Mouse (Mus musculus): ENCODE measurements at regions not wholly inside any gene's neighbourhood (a gene's known extent, or its start where the extent isn't known, plus 50 kb on each side); places are given as distances from the start of the nearest gene placed in this dataset.

DNA sequence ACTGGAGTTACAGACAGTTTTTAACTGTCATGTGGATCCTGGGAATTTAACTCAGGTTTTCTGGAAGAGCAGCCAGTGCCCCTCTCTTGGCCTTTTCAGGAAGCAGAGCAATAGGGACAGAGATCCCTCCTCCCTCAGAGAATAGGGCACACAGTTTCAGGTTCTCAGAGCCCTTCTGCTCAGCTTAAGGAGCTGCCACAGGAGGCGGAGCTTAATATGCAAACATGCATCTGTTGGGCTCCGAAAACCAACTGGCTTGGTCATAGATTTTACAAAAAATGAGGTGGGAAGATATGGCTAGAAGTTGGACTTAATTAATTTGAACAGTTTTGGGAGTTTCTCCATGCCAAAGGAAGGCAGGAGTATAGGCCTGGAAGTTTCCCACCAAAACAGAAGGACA lies 61.9 kb upstream of the Znrf2 start:
- Histone ChIP-seq H3K27me3 (replicated peaks; ENCODE audit: control insufficient read depth, insufficient read depth, low read length) (no peaks in the 10 kb centered on the region), H3K4me3 (ENCODE audit: low read length) (no peak overlapping the region), H3K27ac (ENCODE audit: low read depth, low read length) (no peak overlapping the region), H3K9me3 (ENCODE audit: control insufficient read depth, low read length) (no peaks in the 10 kb centered on the region), H3K4me2 (ENCODE audit: low read length) (no peak overlapping the region), H3K36me3 (ENCODE audit: control insufficient read depth, insufficient read depth, low read length) (no peaks in the 10 kb centered on the region), H3K9ac (ENCODE audit: low read depth, low read length) (no peak overlapping the region), H3K4me1 (ENCODE audit: control insufficient read depth, insufficient read depth, low read depth, low read length) (peaks cover 16% of the 10 kb centered on the region)
- WGBS, result 80% methylated on average over 2 of the region's 2 CpGs
- ATAC-seq, result no peak

DNA sequence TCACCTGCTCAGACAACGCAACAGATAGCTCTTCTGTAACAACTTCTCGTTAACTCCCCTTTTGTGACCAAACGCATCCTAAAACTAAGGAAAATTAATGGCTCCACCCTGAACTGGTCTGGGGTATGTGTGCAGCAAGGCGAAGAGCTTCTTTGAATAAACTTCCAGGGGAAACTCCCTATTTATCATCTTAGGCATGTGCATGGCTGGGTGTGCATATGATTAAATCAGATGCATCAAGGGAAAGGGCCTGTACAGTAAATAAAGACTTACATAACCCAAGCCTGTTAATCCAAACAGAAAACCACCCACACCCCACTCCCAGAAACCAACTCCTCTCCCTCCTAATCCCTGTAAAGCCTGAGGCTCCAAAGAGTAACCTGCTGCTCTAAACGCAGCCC lies 59.2 kb upstream of the Znrf2 start:
- Histone ChIP-seq H3K27ac (ENCODE audit: low read depth, low read length) (no peak overlapping the region), H3K36me3 (ENCODE audit: control insufficient read depth, insufficient read depth, low read length) (no peaks in the 10 kb centered on the region), H3K9me3 (ENCODE audit: control insufficient read depth, low read length) (no peaks in the 10 kb centered on the region), H3K27me3 (replicated peaks; ENCODE audit: control insufficient read depth, insufficient read depth, low read length) (0 out of 2 replicates have a peak, but pooled peaks cover 2% of the 10 kb centered on the region), H3K4me2 (ENCODE audit: low read length) (no peak overlapping the region), H3K4me3 (ENCODE audit: low read length) (no peak overlapping the region), H3K4me1 (ENCODE audit: control insufficient read depth, insufficient read depth, low read depth, low read length) (peaks cover 22% of the 10 kb centered on the region), H3K9ac (ENCODE audit: low read depth, low read length) (no peak overlapping the region)
- ATAC-seq, result no peak
- 41% methylated on average over 5 of the region's 5 CpGs for WGBS

DNA sequence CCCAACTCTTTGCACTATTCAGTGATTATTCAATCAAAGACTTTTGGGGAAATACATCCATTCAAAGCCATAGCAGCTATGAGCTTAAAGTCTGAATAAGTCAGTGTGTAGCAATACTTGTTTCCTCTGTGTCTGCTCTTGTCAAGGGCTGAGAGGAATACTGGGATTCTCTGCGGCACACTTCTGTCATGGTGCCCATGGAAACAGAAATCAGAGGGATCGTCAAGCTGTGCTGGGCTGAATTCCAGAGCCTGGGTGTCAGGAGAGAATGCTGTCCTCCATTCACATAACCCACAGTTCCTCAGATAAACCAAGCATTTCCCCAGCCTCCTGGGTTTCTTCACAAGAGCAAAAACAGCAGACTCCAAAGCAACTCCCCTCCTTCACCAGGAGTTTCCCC lies 58.6 kb upstream of the Znrf2 start:
- WGBS, result 16% methylated on average over 2 of the region's 2 CpGs
- Histone ChIP-seq H3K36me3 (ENCODE audit: control insufficient read depth, insufficient read depth, low read length) (no peaks in the 10 kb centered on the region), H3K4me3 (ENCODE audit: low read length) (no peak overlapping the region), H3K27me3 (replicated peaks; ENCODE audit: control insufficient read depth, insufficient read depth, low read length) (0 out of 2 replicates have a peak, but pooled peaks cover 2% of the 10 kb centered on the region), H3K9me3 (ENCODE audit: control insufficient read depth, low read length) (no peaks in the 10 kb centered on the region), H3K9ac (ENCODE audit: low read depth, low read length) (no peak overlapping the region), H3K27ac (ENCODE audit: low read depth, low read length) (no peak overlapping the region), H3K4me1 (ENCODE audit: control insufficient read depth, insufficient read depth, low read depth, low read length) (peaks cover 22% of the 10 kb centered on the region), H3K4me2 (ENCODE audit: low read length) (no peak overlapping the region)
- ATAC-seq, result peak; percentile 85

DNA sequence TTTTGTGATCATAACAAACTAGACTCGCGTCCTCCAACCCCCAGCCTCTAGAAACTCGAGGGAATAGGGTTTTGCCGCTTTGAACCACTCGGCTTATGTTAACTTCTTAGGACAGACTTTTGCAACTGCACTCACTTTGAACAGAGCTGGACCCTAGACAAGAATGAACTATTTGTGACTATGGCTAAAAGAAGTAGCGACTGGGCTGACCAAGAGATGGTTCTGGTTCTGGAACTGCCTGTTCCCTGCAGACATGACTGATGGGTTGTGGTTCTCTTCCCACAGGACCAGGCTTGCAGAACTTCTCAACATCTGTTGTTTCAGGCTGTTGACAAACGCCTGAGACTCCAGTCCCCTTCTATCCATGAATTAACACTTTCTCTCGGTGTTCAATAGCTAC lies 57.5 kb upstream of the Znrf2 start:
- Histone ChIP-seq H3K27me3 (replicated peaks; ENCODE audit: control insufficient read depth, insufficient read depth, low read length) (0 out of 2 replicates have a peak, but pooled peaks cover 2% of the 10 kb centered on the region), H3K27ac (ENCODE audit: low read depth, low read length) (no peak overlapping the region), H3K9me3 (ENCODE audit: control insufficient read depth, low read length) (no peaks in the 10 kb centered on the region), H3K4me3 (ENCODE audit: low read length) (no peak overlapping the region), H3K9ac (ENCODE audit: low read depth, low read length) (no peak overlapping the region), H3K36me3 (ENCODE audit: control insufficient read depth, insufficient read depth, low read length) (no peaks in the 10 kb centered on the region), H3K4me2 (ENCODE audit: low read length) (no peak overlapping the region), H3K4me1 (ENCODE audit: control insufficient read depth, insufficient read depth, low read depth, low read length) (peaks cover 22% of the 10 kb centered on the region)
- no peak for ATAC-seq
- 59% methylated on average over 8 of the region's 8 CpGs for WGBS

DNA sequence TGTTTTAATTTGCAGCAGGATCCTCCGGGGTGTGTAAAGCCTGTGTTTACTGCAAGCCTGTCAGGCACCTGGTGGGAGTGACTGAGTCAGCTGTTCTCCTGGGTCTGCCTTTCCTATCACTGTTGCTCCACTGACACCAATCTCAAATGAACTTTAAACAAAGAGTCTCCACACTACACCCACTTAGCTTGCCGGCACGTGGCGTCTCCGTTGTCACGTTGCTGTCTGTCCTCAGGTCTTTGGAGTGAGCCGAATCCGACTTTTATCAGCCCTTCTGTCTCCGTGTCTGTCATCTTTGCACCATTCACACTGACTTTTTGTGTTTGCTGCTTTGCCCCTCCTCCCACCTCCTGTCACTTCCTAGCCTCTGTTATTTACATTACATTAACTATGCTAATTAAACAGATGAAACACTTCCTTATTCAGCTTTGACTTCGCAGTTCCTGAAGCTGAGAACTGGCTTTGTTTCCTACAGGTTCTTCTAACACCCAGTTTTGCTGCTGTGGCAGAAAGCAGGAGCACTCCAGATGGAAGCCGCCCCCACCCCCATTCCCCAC lies 56.7 kb upstream of the Znrf2 start:
- H3K27ac ChIP-seq (ENCODE audit: low read depth, low read length), result no peak overlapping the region
- ATAC-seq, result peak; percentile 68; the same call in 1 of the 2 replicates

DNA sequence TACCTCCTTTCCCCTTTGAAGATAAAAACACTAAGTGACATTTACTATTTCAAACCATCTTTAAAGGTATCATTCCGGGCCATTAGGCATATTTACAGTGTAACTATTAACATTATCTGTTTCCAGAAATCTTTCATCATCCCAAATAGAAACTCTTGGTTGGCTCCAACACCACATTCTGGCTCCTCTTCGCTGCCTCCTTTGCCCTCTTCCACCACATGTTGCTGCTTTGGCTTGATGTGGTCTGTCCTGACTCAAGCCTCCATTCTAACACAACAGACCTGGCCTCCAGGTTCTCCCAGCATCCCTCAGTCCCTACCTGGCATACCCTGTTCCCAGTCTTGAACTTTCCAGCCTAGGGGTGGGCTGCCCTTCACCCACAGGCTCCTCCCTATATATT lies 56.2 kb upstream of the Znrf2 start:
- Histone ChIP-seq H3K4me3 (ENCODE audit: low read length) (no peak overlapping the region), H3K27me3 (replicated peaks; ENCODE audit: control insufficient read depth, insufficient read depth, low read length) (0 out of 2 replicates have a peak, but pooled peaks cover 2% of the 10 kb centered on the region), H3K9me3 (ENCODE audit: control insufficient read depth, low read length) (no peaks in the 10 kb centered on the region), H3K4me2 (ENCODE audit: low read length) (no peak overlapping the region), H3K9ac (ENCODE audit: low read depth, low read length) (no peak overlapping the region), H3K36me3 (ENCODE audit: control insufficient read depth, insufficient read depth, low read length) (no peaks in the 10 kb centered on the region), H3K4me1 (ENCODE audit: control insufficient read depth, insufficient read depth, low read depth, low read length) (peaks cover 22% of the 10 kb centered on the region), H3K27ac (ENCODE audit: low read depth, low read length) (no peak overlapping the region)
- 53% methylated on average over 2 of the region's 2 CpGs for WGBS
- ATAC-seq, result no peak

More for the DNA sequence above, 56.7 kb upstream of the Znrf2 start:
- Histone ChIP-seq H3K4me1 (ENCODE audit: control insufficient read depth, insufficient read depth, low read depth, low read length) (peaks cover 22% of the 10 kb centered on the region), H3K9me3 (ENCODE audit: control insufficient read depth, low read length) (no peaks in the 10 kb centered on the region), H3K36me3 (ENCODE audit: control insufficient read depth, insufficient read depth, low read length) (no peaks in the 10 kb centered on the region), H3K27me3 (replicated peaks; ENCODE audit: control insufficient read depth, insufficient read depth, low read length) (0 out of 2 replicates have a peak, but pooled peaks cover 2% of the 10 kb centered on the region), H3K4me2 (ENCODE audit: low read length) (peak overlapping the region; percentile 39), H3K4me3 (ENCODE audit: low read length) (no peak overlapping the region), H3K9ac (ENCODE audit: low read depth, low read length) (no peak overlapping the region)
- whole genome bisulfite sequencing, result 2% methylated on average over 11 of the region's 11 CpGs

DNA sequence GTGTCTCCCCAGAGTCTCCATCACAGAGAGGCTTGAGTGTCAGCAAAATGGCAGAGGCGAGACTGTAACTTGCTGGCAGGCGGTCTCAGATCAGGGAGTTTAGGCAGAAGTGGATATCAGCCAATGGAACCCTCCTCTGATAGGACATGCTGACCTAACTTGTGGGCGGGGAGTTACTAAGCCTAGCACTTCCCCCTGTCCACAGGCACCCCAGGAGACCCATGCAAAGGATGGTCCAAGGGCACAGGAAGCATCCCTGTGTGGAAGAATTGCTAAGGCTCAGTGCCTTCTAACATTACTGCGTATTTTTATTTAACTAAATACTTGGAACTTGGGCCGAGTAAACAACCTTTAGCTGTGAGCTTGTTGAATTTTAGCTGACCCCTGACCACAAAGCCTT lies 54.7 kb upstream of the Znrf2 start:
- 0 out of 2 replicates have a peak, but pooled peaks cover 2% of the 10 kb centered on the region for H3K27me3 ChIP-seq (replicated peaks; ENCODE audit: control insufficient read depth, insufficient read depth, low read length)
- WGBS, result 80% methylated on average over 5 of the region's 5 CpGs
- H3K4me3 ChIP-seq (ENCODE audit: low read length), result no peak overlapping the region
- H3K4me2 ChIP-seq (ENCODE audit: low read length), result no peak overlapping the region
- no peaks in the 10 kb centered on the region for H3K9me3 ChIP-seq (ENCODE audit: control insufficient read depth, low read length)
- H3K4me1 ChIP-seq (ENCODE audit: control insufficient read depth, insufficient read depth, low read depth, low read length), result peaks cover 22% of the 10 kb centered on the region
- H3K9ac ChIP-seq (ENCODE audit: low read depth, low read length), result no peak overlapping the region
- no peak for ATAC-seq
- no peak overlapping the region for H3K27ac ChIP-seq (ENCODE audit: low read depth, low read length)
- H3K36me3 ChIP-seq (ENCODE audit: control insufficient read depth, insufficient read depth, low read length), result no peaks in the 10 kb centered on the region

DNA sequence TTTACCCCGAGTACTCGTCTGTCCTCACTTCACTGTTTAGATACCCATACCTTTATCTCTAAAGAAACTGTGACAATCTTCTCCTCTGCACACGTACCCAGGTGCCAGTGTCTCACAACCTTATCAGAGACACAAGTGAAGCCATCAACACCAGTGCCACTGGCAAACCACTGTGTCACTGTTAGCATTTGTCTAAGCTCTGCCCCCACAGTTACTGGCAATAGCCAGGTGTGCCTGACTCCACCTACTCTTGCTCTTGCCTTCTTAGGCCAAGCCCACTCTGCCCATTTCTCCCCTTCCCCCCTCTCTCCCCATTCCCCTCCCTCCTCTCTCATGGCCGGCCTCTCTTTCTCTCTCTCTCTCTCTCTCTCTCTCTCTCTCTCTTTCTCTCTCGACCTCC lies 54.2 kb upstream of the Znrf2 start:
- no peak overlapping the region for H3K4me2 ChIP-seq (ENCODE audit: low read length)
- H3K27ac ChIP-seq (ENCODE audit: low read depth, low read length), result no peak overlapping the region
- no peaks in the 10 kb centered on the region for H3K36me3 ChIP-seq (ENCODE audit: control insufficient read depth, insufficient read depth, low read length)
- no peaks in the 10 kb centered on the region for H3K9me3 ChIP-seq (ENCODE audit: control insufficient read depth, low read length)
- 51% methylated on average over 5 of the region's 5 CpGs for WGBS
- ATAC-seq, result no peak
- 0 out of 2 replicates have a peak, but pooled peaks cover 2% of the 10 kb centered on the region for H3K27me3 ChIP-seq (replicated peaks; ENCODE audit: control insufficient read depth, insufficient read depth, low read length)
- H3K4me1 ChIP-seq (ENCODE audit: control insufficient read depth, insufficient read depth, low read depth, low read length), result peaks cover 18% of the 10 kb centered on the region
- no peak overlapping the region for H3K9ac ChIP-seq (ENCODE audit: low read depth, low read length)
- no peak overlapping the region for H3K4me3 ChIP-seq (ENCODE audit: low read length)

DNA sequence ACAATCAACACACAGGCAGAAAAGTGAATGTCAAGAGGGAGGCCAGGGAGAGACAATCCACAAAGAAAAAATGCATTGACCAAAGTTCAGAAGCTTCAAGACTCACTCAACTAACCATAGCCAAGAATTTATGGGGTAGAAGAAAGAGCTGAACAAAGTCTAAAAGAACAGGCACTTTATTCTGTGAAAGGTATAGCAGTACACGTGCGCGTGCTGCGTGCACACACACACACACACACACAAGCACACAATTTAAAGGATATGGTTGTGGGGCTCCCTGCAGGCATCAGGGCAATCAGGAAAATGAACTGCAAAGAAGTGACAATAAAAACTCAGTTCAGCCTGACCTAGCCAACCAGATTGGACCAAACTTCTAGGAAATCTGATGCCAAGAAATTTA lies 53.0 kb upstream of the Znrf2 start:
- ATAC-seq, result no peak
- no peak overlapping the region for H3K4me3 ChIP-seq (ENCODE audit: low read length)
- H3K36me3 ChIP-seq (ENCODE audit: control insufficient read depth, insufficient read depth, low read length), result no peaks in the 10 kb centered on the region
- 94% methylated on average over 4 of the region's 4 CpGs for WGBS
- H3K9me3 ChIP-seq (ENCODE audit: control insufficient read depth, low read length), result no peaks in the 10 kb centered on the region
- no peak overlapping the region for H3K4me2 ChIP-seq (ENCODE audit: low read length)
- peaks cover 10% of the 10 kb centered on the region for H3K4me1 ChIP-seq (ENCODE audit: control insufficient read depth, insufficient read depth, low read depth, low read length)
- no peak overlapping the region for H3K9ac ChIP-seq (ENCODE audit: low read depth, low read length)
- H3K27me3 ChIP-seq (replicated peaks; ENCODE audit: control insufficient read depth, insufficient read depth, low read length), result 0 out of 2 replicates have a peak, but pooled peaks cover 2% of the 10 kb centered on the region
- no peak overlapping the region for H3K27ac ChIP-seq (ENCODE audit: low read depth, low read length)
